Mouse (Mus musculus) thymus, adult 2 months (tissue): ENCODE results near the gene Ctbp2.

ENCODE experiments used
- CTCF ChIP-seq: fragments of 200-500 bp; IDR thresholded peaks from 2 replicates; pipeline ENCODE4 v1.5.1; 2012; ENCODE audit warnings: mild to moderate bottlenecking, control low read depth, low read length, moderate library complexity, borderline replicate concordance; ENCODE audit not compliant: control insufficient read depth, poor library complexity, insufficient read depth; ENCODE audit errors: extremely low read depth
- POLR2A ChIP-seq: fragments of 200-500 bp; IDR thresholded peaks from 2 replicates; pipeline ENCODE4 v1.6.1; 2012; ENCODE audit warnings: mild to moderate bottlenecking, low read length, control low read depth, moderate library complexity; ENCODE audit not compliant: control insufficient read depth, poor library complexity, insufficient read depth; ENCODE audit errors: extremely low read depth

- TF ChIP-seq CTCF (no peak), POLR2A (no peak)
Observed at GRCm38 (mm10) chr7:133109442-133109841, 14.7 kb downstream of the Ctbp2 start.
